Mouse (Mus musculus): Measurements from ENCODE around the gene Ndufs1.
"Not testable (repeated sequence)": the region's sequence is repeated elsewhere in the genome, so short reads cannot be mapped to it uniquely, and the experiment has no call there.

Ndufs1 gene

GRCm38 (mm10) chr1:63182636-63183270 lies 6.1 kb upstream of the Ndufs1 start:
- DNase-seq (ENCODE audit: low read depth), result peak; percentile 85

GRCm38 (mm10) chr1:63182212-63182611 lies 5.6 kb upstream of the Ndufs1 start:
- peak; percentile 58 for DNase-seq (ENCODE audit: low read depth)

GRCm38 (mm10) chr1:63181480-63181879 lies 4.8 kb upstream of the Ndufs1 start:
- DNase-seq (ENCODE audit: low read depth), result no peak

- DNase-seq (ENCODE audit: low read depth), result peak; percentile 98
Observed at GRCm38 (mm10) chr1:63181019-63181418, 4.4 kb upstream of the Ndufs1 start.

GRCm38 (mm10) chr1:63180575-63180974 lies 3.9 kb upstream of the Ndufs1 start:
- not testable (repeated sequence) for DNase-seq (ENCODE audit: low read depth)

- DNase-seq (ENCODE audit: low read depth), result no peak
Observed at GRCm38 (mm10) chr1:63180122-63180521, 3.5 kb upstream of the Ndufs1 start.

GRCm38 (mm10) chr1:63178308-63178707 lies 1.7 kb upstream of the Ndufs1 start:
- peak; percentile 19 for DNase-seq (ENCODE audit: low read depth)

- DNase-seq (ENCODE audit: low read depth), result no peak
Observed at GRCm38 (mm10) chr1:63176259-63176603, 402 bp downstream of the Ndufs1 start.

GRCm38 (mm10) chr1:63175853-63176252 lies 780 bp downstream of the Ndufs1 start:
- peak; percentile 33 for DNase-seq (ENCODE audit: low read depth)

- DNase-seq (ENCODE audit: low read depth), result no peak
Observed at GRCm38 (mm10) chr1:63168638-63169037, 8.0 kb downstream of the Ndufs1 start.

GRCm38 (mm10) chr1:63140231-63140630 lies 36.4 kb downstream of the Ndufs1 start:
- DNase-seq (ENCODE audit: low read depth), result no peak

GRCm38 (mm10) chr1:63138586-63138985 lies 38.0 kb downstream of the Ndufs1 start:
- not testable (repeated sequence) for DNase-seq (ENCODE audit: low read depth)

GRCm38 (mm10) chr1:63137971-63138370 lies 38.7 kb downstream of the Ndufs1 start:
- DNase-seq (ENCODE audit: low read depth), result no peak

GRCm38 (mm10) chr1:63134530-63134929 lies 42.1 kb downstream of the Ndufs1 start:
- no peak for DNase-seq (ENCODE audit: low read depth)

GRCm38 (mm10) chr1:63131766-63132165 lies 44.9 kb downstream of the Ndufs1 start:
- DNase-seq (ENCODE audit: low read depth), result no peak

GRCm38 (mm10) chr1:63130883-63131282 lies 45.8 kb downstream of the Ndufs1 start:
- DNase-seq (ENCODE audit: low read depth), result no peak

GRCm38 (mm10) chr1:63129857-63130690 lies 46.6 kb downstream of the Ndufs1 start:
- DNase-seq (ENCODE audit: low read depth), result no peak

GRCm38 (mm10) chr1:63129273-63129672 lies 47.4 kb downstream of the Ndufs1 start:
- no peak for DNase-seq (ENCODE audit: low read depth)

- no peak for DNase-seq (ENCODE audit: low read depth)
Observed at GRCm38 (mm10) chr1:63126206-63126605, 50.4 kb downstream of the Ndufs1 start.

- DNase-seq (ENCODE audit: low read depth), result no peak
Observed at GRCm38 (mm10) chr1:63123823-63124450, 52.7 kb downstream of the Ndufs1 start.

- DNase-seq (ENCODE audit: low read depth), result no peak
Observed at GRCm38 (mm10) chr1:63122005-63122404, 54.6 kb downstream of the Ndufs1 start.

- no peak for DNase-seq (ENCODE audit: low read depth)
Observed at GRCm38 (mm10) chr1:63120382-63120781, 56.3 kb downstream of the Ndufs1 start.

GRCm38 (mm10) chr1:63119675-63120074 lies 57.0 kb downstream of the Ndufs1 start:
- no peak for DNase-seq (ENCODE audit: low read depth)

Measured in NIH3T3 (cell line).